Mouse (Mus musculus) hindbrain, embryonic 14.5 days (tissue): Measurements from ENCODE around the gene Spef2. TPM values are rescaled to one million over a fixed set of nuclear protein-coding genes. Genes with fewer than 3 reads are reported as not detected.

Experiments
- ATAC-seq: fragments of 200-750 bp; cut with Nextera tagmentation; 2 replicates; pipeline ENCODE4 v1.8.0; 2017; ENCODE audit warnings: moderate number of reproducible peaks, mild to moderate bottlenecking, moderate TSS enrichment, moderate library complexity; ENCODE audit not compliant: low FRiP score
- DNase-seq: peaks from one replicate; pipeline ENCODE4 v3.0.0-alpha.2; 2015; ENCODE audit warnings: low spot score
- H3K27ac ChIP-seq: fragments of 300-500 bp; sonication (generic); 2 replicates; pipeline ENCODE4 v1.5.1; 2014; ENCODE audit warnings: mild to moderate bottlenecking, moderate library complexity
- H3K27me3 ChIP-seq: fragments of 300-500 bp; sonication (generic); 2 replicates; pipeline ENCODE4 v1.6.1; 2014; ENCODE audit warnings: mild to moderate bottlenecking, low read length, mixed read lengths; ENCODE audit not compliant: control insufficient read depth, insufficient read depth
- H3K36me3 ChIP-seq: fragments of 300-500 bp; sonication (generic); replicated peaks from 2 replicates; pipeline ENCODE4 v1.6.1; 2014; ENCODE audit not compliant: control insufficient read depth, insufficient read depth
- H3K4me1 ChIP-seq: fragments of 300-500 bp; sonication (generic); replicated peaks from 2 replicates; pipeline ENCODE4 v1.6.1; 2014; ENCODE audit warnings: antibody characterized with exemption, low read length, mixed read lengths; ENCODE audit not compliant: control insufficient read depth, insufficient read depth
- H3K4me2 ChIP-seq: fragments of 300-500 bp; sonication (generic); replicated peaks from 2 replicates; pipeline ENCODE4 v1.6.1; 2014; ENCODE audit warnings: mild to moderate bottlenecking, moderate library complexity
- H3K4me3 ChIP-seq: fragments of 300-500 bp; sonication (generic); replicated peaks from 2 replicates; pipeline ENCODE4 v1.5.1; 2014; ENCODE audit warnings: mild to moderate bottlenecking, low read length
- H3K9ac ChIP-seq: fragments of 300-500 bp; sonication (generic); 2 replicates; pipeline ENCODE4 v1.6.1; 2014
- H3K9me3 ChIP-seq: fragments of 300-500 bp; sonication (generic); 2 replicates; pipeline ENCODE4 v1.6.1; 2016; ENCODE audit warnings: low read length; ENCODE audit not compliant: control insufficient read depth
- WGBS: fragments of 180-500 bp; shearing (Covaris S2); extraction: QIAGEN DNeasy Blood & Tissue Kit; methylation state at CpG from one replicate; pipeline ENCODE4 v1.1.7; 2014; 5-methylcytosine and 5-hydroxymethylcytosine counted together
- polyA plus RNA-seq: library from polyadenylated mRNA; unstranded; fragments of >200 nt; fragmentation: Nextera tagmentation; extraction: Ambion mirVana; gene quantifications from 2 replicates; pipeline ENCODE4 v1.2.1, GENCODE M21; 2014

Gene Spef2
- polyA plus RNA-seq, 1 experiment from 2014 or later = 3.6 TPM

- WGBS = 91% methylated on average over 3 of the region's 3 CpGs
- Histone ChIP-seq H3K9me3 (no peaks in the 10 kb centered on the region), H3K36me3 (no peaks in the 10 kb centered on the region), H3K4me2 (no peak overlapping the region), H3K9ac (no peak overlapping the region), H3K27ac (no peak overlapping the region), H3K4me1 (no peaks in the 10 kb centered on the region), H3K4me3 (no peak overlapping the region), H3K27me3 (no peaks in the 10 kb centered on the region)
- ATAC-seq = no peak
- no peak for DNase-seq
Observed at GRCm38 (mm10) chr15:9742172-9742571, 6.5 kb downstream of the Spef2 start.

- no peak overlapping the region for H3K4me3 ChIP-seq
- H3K36me3 ChIP-seq = no peaks in the 10 kb centered on the region
- DNase-seq (no peak), ATAC-seq (no peak)
- no peaks in the 10 kb centered on the region for H3K27me3 ChIP-seq
- 85% methylated on average over 7 of the region's 7 CpGs for WGBS
- no peaks in the 10 kb centered on the region for H3K4me1 ChIP-seq
- H3K9me3 ChIP-seq = no peaks in the 10 kb centered on the region
- no peak overlapping the region for H3K9ac ChIP-seq
- H3K4me2 ChIP-seq = no peak overlapping the region
- H3K27ac ChIP-seq = no peak overlapping the region
Observed at GRCm38 (mm10) chr15:9714574-9715458, 33.9 kb downstream of the Spef2 start.

- no peak overlapping the region for H3K9ac ChIP-seq
- 84% methylated on average over 3 of the region's 3 CpGs for WGBS
- no peak overlapping the region for H3K4me3 ChIP-seq
- no peaks in the 10 kb centered on the region for H3K36me3 ChIP-seq
- no peaks in the 10 kb centered on the region for H3K4me1 ChIP-seq
- no peaks in the 10 kb centered on the region for H3K27me3 ChIP-seq
- DNase-seq (no peak), ATAC-seq (no peak)
- H3K27ac ChIP-seq = no peak overlapping the region
- no peak overlapping the region for H3K4me2 ChIP-seq
- H3K9me3 ChIP-seq = no peaks in the 10 kb centered on the region
Observed at GRCm38 (mm10) chr15:9713707-9714106, 35.0 kb downstream of the Spef2 start.

- Histone ChIP-seq H3K4me2 (no peak overlapping the region), H3K4me1 (no peaks in the 10 kb centered on the region), H3K36me3 (no peaks in the 10 kb centered on the region), H3K27ac (no peak overlapping the region), H3K9ac (no peak overlapping the region), H3K9me3 (no peaks in the 10 kb centered on the region), H3K27me3 (no peaks in the 10 kb centered on the region), H3K4me3 (no peak overlapping the region)
- WGBS = 87% methylated on average over 2 of the region's 2 CpGs
- DNase-seq (no peak), ATAC-seq (no peak)
Observed at GRCm38 (mm10) chr15:9710330-9710729, 38.3 kb downstream of the Spef2 start.

GRCm38 (mm10) chr15:9705830-9706450 lies 42.7 kb downstream of the Spef2 start:
- Histone ChIP-seq H3K27me3 (no peaks in the 10 kb centered on the region), H3K4me1 (no peaks in the 10 kb centered on the region), H3K27ac (no peak overlapping the region), H3K4me2 (no peak overlapping the region), H3K9me3 (no peaks in the 10 kb centered on the region), H3K36me3 (no peaks in the 10 kb centered on the region), H3K4me3 (no peak overlapping the region), H3K9ac (no peak overlapping the region)
- DNase-seq (no peak), ATAC-seq (no peak)
- 88% methylated on average over 2 of the region's 2 CpGs for WGBS

GRCm38 (mm10) chr15:9701845-9702244 lies 46.8 kb downstream of the Spef2 start:
- no peaks in the 10 kb centered on the region for H3K27me3 ChIP-seq
- no peak for ATAC-seq
- H3K4me1 ChIP-seq = no peaks in the 10 kb centered on the region
- DNase-seq = no peak
- no peak overlapping the region for H3K4me2 ChIP-seq
- H3K4me3 ChIP-seq = no peak overlapping the region
- H3K9me3 ChIP-seq = no peaks in the 10 kb centered on the region
- no peak overlapping the region for H3K9ac ChIP-seq
- H3K27ac ChIP-seq = no peak overlapping the region
- no peaks in the 10 kb centered on the region for H3K36me3 ChIP-seq

- no peaks in the 10 kb centered on the region for H3K9me3 ChIP-seq
Observed at GRCm38 (mm10) chr15:9691721-9692120, 56.9 kb downstream of the Spef2 start.

GRCm38 (mm10) chr15:9690845-9691244 lies 57.8 kb downstream of the Spef2 start:
- H3K9me3 ChIP-seq = no peaks in the 10 kb centered on the region

More at GRCm38 (mm10) chr15:9691721-9692120, 56.9 kb downstream of the Spef2 start:
- Histone ChIP-seq H3K27me3 (no peaks in the 10 kb centered on the region), H3K27ac (no peak overlapping the region), H3K9ac (no peak overlapping the region), H3K4me1 (no peaks in the 10 kb centered on the region), H3K36me3 (no peaks in the 10 kb centered on the region), H3K4me2 (no peak overlapping the region), H3K4me3 (no peak overlapping the region)
- DNase-seq (no peak), ATAC-seq (no peak)

GRCm38 (mm10) chr15:9690436-9690835 lies 58.2 kb downstream of the Spef2 start:
- no peak overlapping the region for H3K4me3 ChIP-seq
- H3K27me3 ChIP-seq = no peaks in the 10 kb centered on the region
- H3K9me3 ChIP-seq = no peaks in the 10 kb centered on the region
- ATAC-seq (no peak), DNase-seq (no peak)
- no peak overlapping the region for H3K27ac ChIP-seq
- H3K4me2 ChIP-seq = no peak overlapping the region
- no peaks in the 10 kb centered on the region for H3K36me3 ChIP-seq
- no peaks in the 10 kb centered on the region for H3K4me1 ChIP-seq
- no peak overlapping the region for H3K9ac ChIP-seq
- WGBS = 83% methylated on average over 1 of the region's 1 CpGs

More at GRCm38 (mm10) chr15:9690845-9691244, 57.8 kb downstream of the Spef2 start:
- no peak overlapping the region for H3K9ac ChIP-seq
- no peak overlapping the region for H3K4me3 ChIP-seq
- 91% methylated on average over 5 of the region's 5 CpGs for WGBS
- H3K4me2 ChIP-seq = no peak overlapping the region
- DNase-seq (no peak), ATAC-seq (no peak)
- no peak overlapping the region for H3K27ac ChIP-seq
- no peaks in the 10 kb centered on the region for H3K27me3 ChIP-seq
- no peaks in the 10 kb centered on the region for H3K4me1 ChIP-seq
- no peaks in the 10 kb centered on the region for H3K36me3 ChIP-seq
